Mouse (Mus musculus) liver, adult 2 months (tissue): Measurements from ENCODE around the gene Pde4dip.

Source experiments
- CTCF ChIP-seq: fragments of 200-500 bp; IDR thresholded peaks from 2 replicates; pipeline ENCODE4 v1.5.1; 2011; ENCODE audit warnings: low read depth, low read length, control low read depth
- POLR2A ChIP-seq: fragments of 200-500 bp; IDR thresholded peaks from 2 replicates; pipeline ENCODE4 v1.6.1; 2011; ENCODE audit warnings: low read length, control low read depth; ENCODE audit not compliant: insufficient read depth; ENCODE audit errors: extremely low read depth

- TF ChIP-seq CTCF, result no peak
- TF ChIP-seq POLR2A, result no peak
These were observed 227.3 kb downstream of the Pde4dip start for GRCm38 (mm10) chr3:97661206-97661605.
